Mouse (Mus musculus) limb, embryonic 14.5 days (tissue): ENCODE measurements around the gene Lrch4. TPM values are rescaled to one million over a fixed set of nuclear protein-coding genes. Genes with fewer than 3 reads are reported as not detected.

ENCODE experiments used
- ATAC-seq: fragments of 200-750 bp; cut with Nextera tagmentation; 2 replicates; pipeline ENCODE4 v1.8.0; 2017; ENCODE audit warnings: low read depth, moderate number of reproducible peaks, moderate TSS enrichment; ENCODE audit not compliant: low FRiP score
- DNase-seq: peaks from one replicate; pipeline ENCODE4 v3.0.0-alpha.2; 2015; ENCODE audit warnings: low spot score
- H3K27ac ChIP-seq: fragments of 300-500 bp; sonication (generic); replicated peaks from 2 replicates; pipeline ENCODE4 v1.5.1; 2014; ENCODE audit warnings: low read depth, mild to moderate bottlenecking, low read length, moderate library complexity, mixed read lengths
- H3K27me3 ChIP-seq: fragments of 300-500 bp; sonication (generic); 2 replicates; pipeline ENCODE4 v1.6.1; 2014; ENCODE audit warnings: low read length, mixed read lengths; ENCODE audit not compliant: control insufficient read depth, insufficient read depth
- H3K36me3 ChIP-seq: fragments of 300-500 bp; sonication (generic); 2 replicates; pipeline ENCODE4 v1.6.1; 2014; ENCODE audit warnings: mild to moderate bottlenecking, low read length, moderate library complexity, mixed read lengths; ENCODE audit not compliant: control insufficient read depth, insufficient read depth
- H3K4me1 ChIP-seq: fragments of 300-500 bp; sonication (generic); 2 replicates; pipeline ENCODE4 v1.6.1; 2014; ENCODE audit warnings: antibody characterized with exemption, low read length, mixed read lengths; ENCODE audit not compliant: control insufficient read depth, insufficient read depth
- H3K4me2 ChIP-seq: fragments of 300-500 bp; sonication (generic); replicated peaks from 2 replicates; pipeline ENCODE4 v1.6.1; 2014; ENCODE audit warnings: low read depth, mild to moderate bottlenecking, low read length, moderate library complexity; ENCODE audit not compliant: severe bottlenecking
- H3K4me3 ChIP-seq: fragments of 300-500 bp; sonication (generic); replicated peaks from 2 replicates; pipeline ENCODE4 v1.5.1; 2014; ENCODE audit warnings: low read length
- H3K9ac ChIP-seq: fragments of 300-500 bp; sonication (generic); 2 replicates; pipeline ENCODE4 v1.6.1; 2014; ENCODE audit warnings: mild to moderate bottlenecking, low read depth, low read length, moderate library complexity; ENCODE audit not compliant: severe bottlenecking
- H3K9me3 ChIP-seq: fragments of 300-500 bp; sonication (generic); 2 replicates; pipeline ENCODE4 v1.6.1; 2016; ENCODE audit warnings: low read length; ENCODE audit not compliant: control insufficient read depth
- POLR2A ChIP-seq: fragments of 200-500 bp; IDR thresholded peaks from 2 replicates; pipeline ENCODE4 v1.8.0; 2012; ENCODE audit warnings: inconsistent platforms, mild to moderate bottlenecking, moderate library complexity, borderline replicate concordance; ENCODE audit not compliant: insufficient read depth, insufficient read length; ENCODE audit errors: extremely low read depth
- WGBS: fragments of 180-500 bp; shearing (Covaris S2); extraction: QIAGEN DNeasy Blood & Tissue Kit; methylation state at CpG from one replicate; pipeline ENCODE4 v1.1.7; 2014; 5-methylcytosine and 5-hydroxymethylcytosine counted together
- polyA plus RNA-seq, 2 experiments: library from polyadenylated mRNA; depleted of rRNA in 1 of 2; stranded (reverse) in 1 of 2; unstranded in 1 of 2; fragments of >200 nt; fragmentation: Nextera tagmentation in 1 of 2; extraction: Ambion mirVana in 1 of 2; gene quantifications; 2 replicates each; pipeline versions ENCODE4 v1.2.1 to v1.2.3; 2012 to 2014

Gene Lrch4
- polyA plus RNA-seq, 2 experiments = 25.0 to 37.1 TPM

- H3K27ac ChIP-seq = no peak overlapping the region
- 0 out of 2 replicates have a peak, but pooled peaks cover 9% of the 10 kb centered on the region for H3K36me3 ChIP-seq
- no peak for DNase-seq
- ATAC-seq = no peak
- peak overlapping the region; percentile 78 for H3K4me3 ChIP-seq
- TF ChIP-seq POLR2A = no peak
- 61% methylated on average over 9 of the region's 9 CpGs for WGBS
- H3K4me2 ChIP-seq = peak overlapping the region; percentile 95
- peaks cover 20% of the 10 kb centered on the region for H3K4me1 ChIP-seq
- H3K27me3 ChIP-seq = no peaks in the 10 kb centered on the region
- H3K9me3 ChIP-seq = no peaks in the 10 kb centered on the region
- peak overlapping the region; percentile 79 for H3K9ac ChIP-seq
These were observed 29.3 kb upstream of the Lrch4 start for GRCm38 (mm10) chr5:137599600-137599999.

GRCm38 (mm10) chr5:137600281-137600618 lies 28.7 kb upstream of the Lrch4 start:
- DNase-seq (no peak), ATAC-seq (no peak; the same call in 1 of the 2 replicates)
- WGBS = 2% methylated on average over 16 of the region's 19 CpGs
- Histone ChIP-seq H3K9ac (peak overlapping the region; percentile 79), H3K4me2 (peak overlapping the region; percentile 95), H3K36me3 (peaks cover 13% of the 10 kb centered on the region; the same call in 1 of the 2 replicates), H3K27ac (peak overlapping the region; percentile 59), H3K4me3 (peak overlapping the region; percentile 78), H3K4me1 (peaks cover 20% of the 10 kb centered on the region), H3K27me3 (no peaks in the 10 kb centered on the region), H3K9me3 (no peaks in the 10 kb centered on the region)
- no peak for TF ChIP-seq POLR2A

GRCm38 (mm10) chr5:137600619-137601364 lies 28.1 kb upstream of the Lrch4 start, which contains the start of gene Mospd3:
Gene Mospd3 (minus strand): TSS chr5:137601058.
- Histone ChIP-seq H3K4me1 (peaks cover 20% of the 10 kb centered on the region), H3K36me3 (peaks cover 16% of the 10 kb centered on the region; the same call in 1 of the 2 replicates), H3K9ac (peak within 1 kb of the TSS; percentile 79), H3K27ac (peak within 1 kb of the TSS; percentile 59), H3K27me3 (no peaks in the 10 kb centered on the region), H3K4me3 (peak within 1 kb of the TSS; percentile 78), H3K4me2 (peak within 1 kb of the TSS; percentile 95), H3K9me3 (no peaks in the 10 kb centered on the region)
- DNase-seq = peak; percentile 100
- peak; percentile 95 for ATAC-seq
- TF ChIP-seq POLR2A = 0 out of 2 replicates have a peak, but pooled peaks have one; percentile 10
- under 1% methylated on average over 29 of the region's 41 CpGs for WGBS

- Histone ChIP-seq H3K4me3 (peak overlapping the region; percentile 78), H3K27ac (peak overlapping the region; percentile 59), H3K4me2 (peak overlapping the region; percentile 95), H3K4me1 (peaks cover 20% of the 10 kb centered on the region), H3K36me3 (peaks cover 21% of the 10 kb centered on the region), H3K9me3 (no peaks in the 10 kb centered on the region), H3K9ac (peak overlapping the region; percentile 52), H3K27me3 (no peaks in the 10 kb centered on the region)
- DNase-seq (peak; percentile 35), ATAC-seq (no peak; the same call in 1 of the 2 replicates)
- under 1% methylated on average over 22 of the region's 22 CpGs for WGBS
- no peak for TF ChIP-seq POLR2A
These were observed 27.6 kb upstream of the Lrch4 start for GRCm38 (mm10) chr5:137601365-137601729.

GRCm38 (mm10) chr5:137607860-137608653 lies 20.9 kb upstream of the Lrch4 start:
- peak overlapping the region; percentile 70 for H3K4me2 ChIP-seq
- no peaks in the 10 kb centered on the region for H3K27me3 ChIP-seq
- ATAC-seq (no peak), DNase-seq (no peak)
- no peak for TF ChIP-seq POLR2A
- WGBS = 24% methylated on average over 23 of the region's 26 CpGs
- peaks cover 27% of the 10 kb centered on the region for H3K36me3 ChIP-seq
- H3K27ac ChIP-seq = no peak overlapping the region
- peak overlapping the region; percentile 24 for H3K4me3 ChIP-seq
- no peaks in the 10 kb centered on the region for H3K9me3 ChIP-seq
- H3K9ac ChIP-seq = peak overlapping the region; percentile 44
- H3K4me1 ChIP-seq = peaks cover 52% of the 10 kb centered on the region
